Mouse (Mus musculus) olfactory bulb, adult 2 months (tissue): ENCODE measurements around the gene Scpep1. TPM values are rescaled to one million over a fixed set of nuclear protein-coding genes. Genes with fewer than 3 reads are reported as not detected.

Experiments used
- H3K27ac ChIP-seq: fragments of 200-500 bp; 2 replicates; pipeline ENCODE4 v1.5.1; 2012; ENCODE audit warnings: low read depth, low read length; ENCODE audit not compliant: insufficient read depth
- H3K4me1 ChIP-seq: fragments of 200-500 bp; 2 replicates; pipeline ENCODE4 v1.6.1; 2012; ENCODE audit warnings: low read length; ENCODE audit not compliant: control insufficient read depth, insufficient read depth
- H3K4me3 ChIP-seq: fragments of 200-500 bp; 2 replicates; pipeline ENCODE4 v1.5.1; 2012; ENCODE audit warnings: mild to moderate bottlenecking, low read depth, low read length, moderate library complexity; ENCODE audit not compliant: insufficient read depth
- CTCF ChIP-seq: fragments of 200-500 bp; IDR thresholded peaks from 2 replicates; pipeline ENCODE4 v1.5.1; 2012; ENCODE audit warnings: low read depth, mild to moderate bottlenecking, low read length, moderate library complexity; ENCODE audit not compliant: insufficient read depth
- POLR2A ChIP-seq: fragments of 200-500 bp; IDR thresholded peaks from 2 replicates; pipeline ENCODE4 v1.6.1; 2012; ENCODE audit warnings: mild to moderate bottlenecking, low read depth, low read length, moderate library complexity; ENCODE audit not compliant: insufficient read depth
- WGBS: fragments of 180-500 bp; shearing (Covaris S2); methylation state at CpG from one replicate; pipeline ENCODE4 v1.1.7; 2018; 5-methylcytosine and 5-hydroxymethylcytosine counted together
- polyA plus RNA-seq: library from polyadenylated mRNA; stranded (reverse); fragments of >200 nt; gene quantifications from 2 replicates; pipeline ENCODE4 v1.2.4, GENCODE M21; 2012; ENCODE audit warnings: low replicate concordance; ENCODE audit not compliant: missing spikeins, insufficient read depth, insufficient read length

The Scpep1 gene
- polyA plus RNA-seq, 1 experiment, result not detected

DNA sequence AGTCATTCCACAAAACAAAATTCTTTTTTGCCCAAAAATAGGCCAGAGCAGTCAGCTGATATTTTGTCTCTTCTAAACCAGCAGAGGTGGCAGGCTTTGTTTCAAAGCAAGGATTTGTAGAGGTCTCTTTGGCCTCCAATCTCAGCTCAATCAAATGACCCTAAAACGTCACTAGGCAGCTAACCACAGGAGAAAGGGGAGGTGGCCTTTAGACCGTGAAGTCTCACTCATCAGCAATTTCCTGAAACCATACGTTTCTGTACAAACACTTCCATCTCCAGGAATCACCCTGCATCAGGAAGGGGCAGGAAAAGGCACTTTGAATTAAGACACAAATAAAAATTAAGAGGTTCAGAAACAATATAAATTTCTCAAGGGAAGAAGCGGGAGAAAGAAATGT, 462 bp downstream of the Scpep1 start:
- Histone ChIP-seq H3K4me3 (peak overlapping the region; percentile 65), H3K27ac (no peak overlapping the region), H3K4me1 (peaks cover 8% of the 10 kb centered on the region; the same call in 1 of the 2 replicates)
- under 1% methylated on average over 4 of the region's 4 CpGs for WGBS
- TF ChIP-seq POLR2A (no peak), CTCF (no peak)

DNA sequence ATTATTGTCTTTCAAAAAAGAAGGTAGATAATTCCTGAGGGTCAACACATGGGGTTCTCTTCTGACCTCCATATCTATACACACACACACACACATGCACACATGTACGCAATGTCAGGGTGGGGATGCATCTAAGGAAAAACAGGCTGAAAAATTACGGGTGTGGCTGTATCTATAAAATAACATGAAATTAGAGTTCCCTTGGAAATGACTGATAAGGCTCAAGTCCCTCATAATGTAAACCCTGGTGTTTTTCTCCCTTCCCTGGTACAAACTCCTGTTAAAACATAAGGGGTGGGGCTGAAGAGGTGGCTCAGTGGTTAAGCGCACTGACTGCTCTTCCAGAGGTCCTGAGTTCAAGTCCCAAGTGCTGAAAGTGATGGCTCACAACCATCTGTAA, 1.7 kb downstream of the Scpep1 start:
- Histone ChIP-seq H3K4me3 (no peak overlapping the region), H3K4me1 (peaks cover 16% of the 10 kb centered on the region; the same call in 1 of the 2 replicates), H3K27ac (no peak overlapping the region)
- TF ChIP-seq CTCF, result no peak
- TF ChIP-seq POLR2A, result no peak
- 91% methylated on average over 3 of the region's 3 CpGs for WGBS

DNA sequence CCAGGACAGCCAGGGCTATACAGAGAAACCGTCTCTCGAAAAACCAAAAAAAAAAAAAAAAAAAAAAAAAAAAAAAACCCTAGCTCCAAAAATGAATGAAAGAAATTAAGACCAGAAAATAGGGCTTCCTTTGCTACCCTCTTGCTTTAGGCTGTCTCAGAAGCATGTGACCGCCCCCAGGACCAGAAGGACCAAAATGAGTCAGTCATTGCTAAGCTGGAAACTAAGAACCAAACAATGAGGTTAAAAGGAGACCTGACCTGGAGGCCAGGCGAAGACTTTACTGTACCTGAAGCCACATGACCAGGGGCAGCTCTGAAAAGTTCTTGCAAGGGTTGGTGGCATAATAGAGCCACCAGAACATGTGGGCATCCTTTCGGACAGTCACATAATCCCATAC, 3.1 kb downstream of the Scpep1 start:
- 91% methylated on average over 5 of the region's 5 CpGs for WGBS
- no peak for TF ChIP-seq POLR2A
- TF ChIP-seq CTCF, result no peak
- Histone ChIP-seq H3K4me3 (no peak overlapping the region), H3K4me1 (peaks cover 20% of the 10 kb centered on the region; the same call in 1 of the 2 replicates), H3K27ac (no peak overlapping the region)

DNA sequence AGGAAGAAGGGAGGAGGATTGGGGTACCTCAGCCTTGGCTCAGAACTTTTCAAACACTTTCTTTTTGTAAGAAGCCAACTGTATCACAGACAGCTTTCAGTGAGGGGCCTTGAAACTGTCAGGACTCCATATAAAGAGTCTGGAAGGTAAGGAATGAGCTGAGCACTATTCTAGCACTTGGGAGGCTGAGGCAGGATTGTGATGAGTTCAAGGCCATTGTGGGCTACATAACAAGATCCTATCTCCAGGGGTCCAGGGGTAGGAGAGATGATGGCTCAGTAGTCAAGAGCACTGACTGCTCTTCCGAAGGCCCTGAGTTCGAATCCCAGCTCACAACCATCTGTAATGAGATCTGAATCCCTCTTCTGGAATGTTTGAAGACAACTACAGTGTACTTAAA, 3.7 kb downstream of the Scpep1 start:
- Histone ChIP-seq H3K27ac (no peak overlapping the region), H3K4me1 (peaks cover 20% of the 10 kb centered on the region; the same call in 1 of the 2 replicates), H3K4me3 (no peak overlapping the region)
- TF ChIP-seq POLR2A (no peak), CTCF (no peak)
- 96% methylated on average over 2 of the region's 2 CpGs for WGBS

DNA sequence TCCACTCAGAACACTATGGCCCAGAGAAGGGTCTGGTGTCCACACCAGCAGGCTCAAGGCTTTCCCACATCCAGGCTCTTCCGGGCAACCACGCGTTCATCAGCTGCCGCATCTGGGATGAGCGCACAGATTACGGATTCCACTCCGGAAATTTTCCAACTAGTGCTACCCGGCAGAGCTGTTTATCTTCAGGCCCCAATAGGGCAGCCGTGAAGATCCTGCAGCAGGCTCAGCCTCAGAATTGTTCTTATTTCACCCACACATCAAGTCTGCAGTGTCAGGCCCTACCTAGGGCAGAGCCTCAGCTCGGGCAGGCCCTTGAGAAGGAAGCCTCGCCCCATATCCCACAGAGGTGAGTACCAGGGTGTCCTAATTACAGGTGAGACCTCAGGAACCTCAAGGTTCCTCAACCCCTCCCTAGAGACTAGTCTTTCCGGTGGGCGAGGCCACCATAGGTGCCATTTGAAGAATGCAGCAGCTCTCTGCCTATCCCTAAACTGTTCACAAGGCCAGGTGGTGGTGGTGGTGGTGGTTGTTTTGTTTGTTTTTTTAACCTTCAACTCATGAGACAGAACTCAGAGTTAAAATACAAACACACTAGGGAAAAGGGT, 4.5 kb downstream of the Scpep1 start:
- 89% methylated on average over 13 of the region's 13 CpGs for WGBS
- no peak overlapping the region for H3K4me3 ChIP-seq
- no peak for TF ChIP-seq POLR2A
- TF ChIP-seq CTCF, result no peak
- H3K4me1 ChIP-seq, result peaks cover 20% of the 10 kb centered on the region; the same call in 1 of the 2 replicates
- no peak overlapping the region for H3K27ac ChIP-seq

DNA sequence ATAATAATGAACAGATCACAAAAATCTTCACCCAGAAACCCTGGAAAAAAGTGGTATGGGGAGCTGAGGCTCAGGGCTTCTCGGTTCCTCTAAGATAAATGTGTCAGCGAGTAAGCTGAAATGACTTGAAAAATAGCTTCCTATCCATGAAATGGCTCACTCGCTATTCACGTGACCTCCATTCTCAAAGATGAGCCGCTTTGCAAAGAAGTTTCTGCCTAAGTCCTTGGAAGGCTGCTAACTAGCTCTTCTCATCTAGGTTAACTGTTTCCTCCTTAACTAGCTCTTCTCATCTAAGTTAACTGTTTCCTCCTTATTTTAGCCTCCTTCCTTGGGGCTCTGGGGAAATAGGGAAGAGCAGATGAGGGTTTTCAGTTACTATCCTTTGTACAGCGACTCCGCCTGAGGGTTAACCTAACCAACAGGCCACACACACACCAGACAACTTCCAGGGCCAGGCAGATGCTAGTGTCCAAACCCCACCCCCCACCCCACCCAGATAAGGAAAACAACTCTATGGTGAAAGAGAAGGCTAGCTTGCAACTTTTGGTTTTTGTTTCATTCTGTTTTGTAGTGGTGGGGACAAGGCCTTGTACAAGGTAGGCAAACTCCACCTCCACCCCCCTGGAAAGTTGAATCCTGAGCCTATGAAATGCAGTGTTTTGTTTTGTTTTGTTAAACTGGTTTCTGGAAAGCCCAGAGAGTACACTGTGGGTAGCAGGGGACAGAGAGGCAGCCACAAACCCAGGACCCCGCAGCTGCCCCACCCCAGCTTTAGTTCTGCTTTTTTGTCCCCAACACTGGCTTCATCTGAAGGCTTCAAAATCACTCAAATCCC, 5.2 kb downstream of the Scpep1 start:
- WGBS, result 92% methylated on average over 8 of the region's 8 CpGs

DNA sequence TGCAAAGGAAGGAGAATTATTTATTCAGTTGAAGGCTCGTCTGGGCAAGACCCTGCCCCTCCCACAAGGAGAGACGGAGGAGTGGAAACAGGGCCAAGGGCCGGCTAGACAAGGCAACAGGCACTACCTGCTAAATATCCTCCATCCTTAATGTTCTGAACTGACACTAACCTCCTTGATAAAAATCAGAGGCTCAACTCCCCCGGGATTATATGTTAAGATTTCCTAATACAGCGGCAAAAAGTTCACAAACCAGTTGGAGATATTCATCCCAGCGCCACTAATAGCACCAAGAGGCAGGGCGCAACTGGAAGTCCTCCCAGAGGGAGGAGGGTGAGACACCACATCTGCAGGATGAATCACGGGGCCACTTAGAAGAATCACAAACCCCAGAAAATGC, 6.4 kb downstream of the Scpep1 start:
- 46% methylated on average over 8 of the region's 8 CpGs for WGBS
- no peak for TF ChIP-seq POLR2A
- no peak for TF ChIP-seq CTCF
- H3K27ac ChIP-seq, result no peak overlapping the region
- peaks cover 20% of the 10 kb centered on the region; the same call in 1 of the 2 replicates for H3K4me1 ChIP-seq
- H3K4me3 ChIP-seq, result no peak overlapping the region

More for the DNA sequence above, 5.2 kb downstream of the Scpep1 start:
- Histone ChIP-seq H3K27ac (no peak overlapping the region), H3K4me3 (no peak overlapping the region), H3K4me1 (peaks cover 20% of the 10 kb centered on the region; the same call in 1 of the 2 replicates)
- no peak for TF ChIP-seq POLR2A
- no peak for TF ChIP-seq CTCF

DNA sequence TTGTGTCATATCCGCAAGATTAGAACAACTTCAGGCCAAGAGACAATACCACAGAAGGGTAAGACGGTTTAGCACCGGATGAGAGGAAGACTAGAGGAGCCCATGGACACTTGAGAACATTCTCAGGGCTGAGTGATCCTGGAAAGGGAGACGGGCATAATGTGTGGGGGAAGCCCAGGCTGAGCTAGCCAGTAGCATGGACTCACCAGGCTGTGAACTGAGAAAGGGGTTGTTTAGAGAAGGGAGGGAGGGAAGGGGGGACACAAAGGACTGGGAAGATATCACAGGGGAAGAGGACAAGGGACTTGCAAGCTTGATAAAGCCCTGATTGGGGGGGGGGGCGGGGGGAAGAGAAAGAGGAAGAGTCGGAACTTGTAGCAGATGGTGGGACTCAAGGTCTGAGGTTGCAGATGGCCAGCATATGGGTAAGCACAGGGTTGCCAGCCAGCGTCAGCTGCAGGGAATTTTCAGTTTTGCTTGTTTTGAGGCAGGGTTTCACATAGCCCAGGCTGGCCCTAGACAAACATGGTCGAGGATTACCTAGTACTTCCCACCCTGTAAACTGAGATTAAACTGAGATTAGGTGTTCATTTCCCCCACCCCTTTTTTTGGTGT, 9.2 kb downstream of the Scpep1 start:
- no peak overlapping the region for H3K4me3 ChIP-seq
- WGBS, result 92% methylated on average over 8 of the region's 8 CpGs

More for the DNA sequence above, 9.2 kb downstream of the Scpep1 start:
- H3K4me1 ChIP-seq, result peaks cover 18% of the 10 kb centered on the region; the same call in 1 of the 2 replicates
- TF ChIP-seq POLR2A (no peak), CTCF (no peak)
- no peak overlapping the region for H3K27ac ChIP-seq
